Mouse (Mus musculus) liver, adult 2 months (tissue): ENCODE data around the gene Ap5b1.

Experiments
- CTCF ChIP-seq: fragments of 200-500 bp; IDR thresholded peaks from 2 replicates; pipeline ENCODE4 v1.5.1; 2011; ENCODE audit warnings: low read depth, low read length, control low read depth
- POLR2A ChIP-seq: fragments of 200-500 bp; IDR thresholded peaks from 2 replicates; pipeline ENCODE4 v1.6.1; 2011; ENCODE audit warnings: low read length, control low read depth; ENCODE audit not compliant: insufficient read depth; ENCODE audit errors: extremely low read depth

DNA sequence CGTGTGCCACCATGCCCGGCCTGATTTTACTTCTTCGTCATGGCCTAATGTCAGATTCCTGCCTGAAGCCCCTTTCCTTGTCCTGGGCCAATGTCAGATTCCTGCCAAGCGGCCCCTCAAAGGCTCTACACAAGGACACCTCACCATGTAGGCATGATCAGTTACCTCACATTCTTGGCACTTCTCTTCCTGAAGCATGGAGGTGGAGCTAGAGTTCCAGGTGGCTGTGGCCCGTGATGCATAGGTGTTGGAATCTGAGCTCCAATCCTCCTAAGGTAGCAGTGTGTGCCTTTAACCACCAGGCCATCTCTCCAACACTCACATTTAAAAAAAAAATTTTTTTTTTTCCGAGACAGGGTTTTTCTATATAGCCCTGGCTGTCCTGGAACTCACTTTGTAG is 13.0 kb downstream of the Ap5b1 start:
- TF ChIP-seq CTCF (no peak), POLR2A (no peak)
